21 mouse cellular contexts compared by ENCODE assay signal in the genomic region with DNA sequence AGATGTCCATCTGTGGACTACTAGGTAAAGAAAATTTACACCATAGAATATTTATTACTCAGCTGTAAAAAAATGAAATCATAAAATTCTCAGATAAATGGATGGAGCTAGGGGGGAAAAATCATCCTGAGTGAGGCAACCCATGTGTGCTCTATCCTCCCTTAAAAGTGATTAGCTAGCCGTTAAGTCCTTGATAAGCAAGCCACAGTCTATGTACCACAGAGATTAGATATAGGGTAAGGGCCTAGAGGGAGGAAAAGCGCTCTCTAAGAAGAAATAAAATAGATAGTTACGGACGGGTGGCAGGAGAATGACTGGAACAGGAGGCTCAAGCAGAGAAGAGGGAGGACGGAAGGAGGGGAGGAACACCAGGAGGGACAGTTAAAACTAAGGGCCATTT.
DNase-seq lines count a peak whose midpoint lies in the region; ATAC-seq and TF ChIP-seq lines count a peak whose summit lies in the region.
"Had no signal": no experiment of that assay in that cellular context is flagged by ENCODE, and none has a peak within 500 bp of the region (broad histone marks: within the 10 kb centered on the region; RNA-seq: fewer than 3 reads in every experiment).

No protein-coding gene starts in this region.

- H3K9ac ChIP-seq in liver, embryonic 13.5 days, result no peak overlapping the region
- no peak overlapping the region for H3K9ac ChIP-seq in liver, postnatal 0 days (replicated peaks)
- H3K9ac ChIP-seq: embryonic facial prominence, embryonic 15.5 days; hindbrain, embryonic 12.5 days had no signal

- 8% methylated on average over 5 of the region's 5 CpGs for WGBS in liver, embryonic 13.5 days (ENCODE audit: insufficient replicate concordance)
- 36% methylated on average over 5 of the region's 5 CpGs for WGBS in liver, postnatal 0 days (ENCODE audit: insufficient replicate concordance)

- H3K36me3 ChIP-seq in G1E (replicated peaks), result no peaks in the 10 kb centered on the region
- no peaks in the 10 kb centered on the region for H3K36me3 ChIP-seq in liver, embryonic 13.5 days
- no peaks in the 10 kb centered on the region for H3K36me3 ChIP-seq in liver, postnatal 0 days (replicated peaks; ENCODE audit: insufficient read depth, low read length)
- H3K36me3 ChIP-seq: embryonic facial prominence, embryonic 15.5 days; forebrain, embryonic 10.5 days; heart, embryonic 10.5 days; hindbrain, embryonic 12.5 days had no signal

- H3K4me2 ChIP-seq in liver, embryonic 13.5 days, result peak overlapping the region; percentile 44
- 0 out of 2 replicates have a peak overlapping the region, but pooled peaks have one; percentile 1 for H3K4me2 ChIP-seq in liver, postnatal 0 days (ENCODE audit: low read depth, low read length)
- H3K4me2 ChIP-seq: embryonic facial prominence, embryonic 15.5 days; hindbrain, embryonic 12.5 days had no signal

- H3K27ac ChIP-seq in liver, embryonic 13.5 days, result peak overlapping the region; percentile 78
- H3K27ac ChIP-seq in liver, postnatal 0 days (ENCODE audit: low read depth), result no peak overlapping the region
- H3K27ac ChIP-seq: embryonic facial prominence, embryonic 15.5 days; forebrain, embryonic 10.5 days; heart, embryonic 10.5 days; hindbrain, embryonic 12.5 days had no signal

- no peaks in the 10 kb centered on the region for H3K9me3 ChIP-seq in G1E (replicated peaks)
- H3K9me3 ChIP-seq in liver, embryonic 13.5 days (replicated peaks), result no peaks in the 10 kb centered on the region
- no peaks in the 10 kb centered on the region for H3K9me3 ChIP-seq in liver, postnatal 0 days (ENCODE audit: low read length)
- H3K9me3 ChIP-seq: embryonic facial prominence, embryonic 15.5 days; forebrain, embryonic 10.5 days; heart, embryonic 10.5 days; hindbrain, embryonic 12.5 days had no signal

- peaks cover 4% of the 10 kb centered on the region; the same call in 1 of the 2 replicates for H3K4me1 ChIP-seq in G1E (ENCODE audit: insufficient read depth, low read depth, low read length)
- peaks cover 60% of the 10 kb centered on the region for H3K4me1 ChIP-seq in liver, embryonic 13.5 days (replicated peaks)
- peaks cover 3% of the 10 kb centered on the region; the same call in 1 of the 2 replicates for H3K4me1 ChIP-seq in liver, postnatal 0 days (ENCODE audit: insufficient read depth)
- H3K4me1 ChIP-seq: embryonic facial prominence, embryonic 15.5 days; hindbrain, embryonic 12.5 days had no signal

- TF ChIP-seq EP300 in liver, postnatal 0 days (IDR thresholded peaks at IDR 0.05; ENCODE audit: low read depth), result peak; percentile 82

- no peak for DNase-seq in G1E (ENCODE audit: low spot score)
- DNase-seq in c-Kit-positive CD71-positive TER-119-negative erythroid progenitor cells, embryonic 14.5 days (ENCODE audit: low read depth), result peak; percentile 19
- peak; percentile 40 for DNase-seq in liver, embryonic 13.5 days
- no peak for DNase-seq in liver, postnatal 0 days
- DNase-seq in yolk sac, embryonic 10.5 days (ENCODE audit: low spot score), result no peak
- DNase-seq in embryo, embryonic 10 days (ENCODE audit: low spot score), result no peak
- no peak for DNase-seq in thymus, adult 18-20 months
- DNase-seq in left cerebral cortex, adult 18-20 months (ENCODE audit: low spot score in 2 of 2), result no peak
- DNase-seq: adrenal gland, postnatal 10 days; cerebellum, adult 9-11 months; embryo, embryonic 11 days; heart, adult 18-20 months; heart, postnatal 10 days; heart, postnatal 4 days had no signal

- peak; percentile 40; the same call in 1 of the 2 replicates for ATAC-seq in G1E (ENCODE audit: extremely low read depth, insufficient number of reproducible peaks, low FRiP score, poor library complexity, severe bottlenecking)
- ATAC-seq in liver, embryonic 13.5 days (ENCODE audit: low read depth), result peak; percentile 96
- ATAC-seq in liver, postnatal 0 days, result no peak
- ATAC-seq: forebrain, embryonic 14.5 days; hindbrain, embryonic 16.5 days had no signal

- no peak overlapping the region for H3K4me3 ChIP-seq in G1E (ENCODE audit: low read depth, low read length)
- H3K4me3 ChIP-seq in liver, embryonic 13.5 days (replicated peaks), result no peak overlapping the region
- H3K4me3 ChIP-seq in liver, postnatal 0 days (ENCODE audit: low read depth, low read length), result no peak overlapping the region
- H3K4me3 ChIP-seq: embryonic facial prominence, embryonic 15.5 days; erythroblast, embryonic 14.5 days; forebrain, embryonic 10.5 days; heart, embryonic 10.5 days; hindbrain, embryonic 12.5 days had no signal

- H3K27me3 ChIP-seq in G1E (ENCODE audit: insufficient read depth, low read length), result peaks cover 32% of the 10 kb centered on the region
- no peaks in the 10 kb centered on the region for H3K27me3 ChIP-seq in liver, embryonic 13.5 days
- no peaks in the 10 kb centered on the region for H3K27me3 ChIP-seq in liver, postnatal 0 days (ENCODE audit: insufficient read depth, low read length)
- H3K27me3 ChIP-seq: embryonic facial prominence, embryonic 15.5 days; hindbrain, embryonic 12.5 days had no signal

- TF ChIP-seq CTCF in G1E (IDR thresholded peaks at IDR 0.05; ENCODE audit: low read depth, low read length), result no peak
- TF ChIP-seq CTCF in liver, postnatal 0 days (IDR thresholded peaks at IDR 0.05; ENCODE audit: low read depth), result no peak

Comparison
In these comparisons a context has a peak if more than half of its experiments do, and no peak if none do; other contexts are left out.
1. DNase-seq: peak in c-Kit-positive CD71-positive TER-119-negative erythroid progenitor cells, embryonic 14.5 days (single experiment) and liver, embryonic 13.5 days (single experiment); none in G1E (single experiment), liver, postnatal 0 days (single experiment), yolk sac, embryonic 10.5 days (single experiment), embryo, embryonic 10 days (single experiment), thymus, adult 18-20 months (0 of 2) and left cerebral cortex, adult 18-20 months (0 of 2).